Comparison of ENCODE assay signal across 8 mouse cellular contexts in genomic region chr2:118606032-118606431, GRCm38 (mm10). TPM values are rescaled to one million over a fixed set of nuclear protein-coding genes. Genes with fewer than 3 reads are reported as not detected.
DNase-seq lines count a peak whose midpoint lies in the region; ATAC-seq lines count a peak whose summit lies in the region.

No protein-coding gene starts in this region.

- H3K27me3 ChIP-seq in forebrain, embryonic 14.5 days (replicated peaks; ENCODE audit: control insufficient read depth, insufficient read depth, low read length) = no peaks in the 10 kb centered on the region
- no peaks in the 10 kb centered on the region for H3K27me3 ChIP-seq in forebrain, embryonic 13.5 days

- H3K9me3 ChIP-seq in forebrain, embryonic 14.5 days (replicated peaks; ENCODE audit: control insufficient read depth, low read length) = no peaks in the 10 kb centered on the region
- H3K9me3 ChIP-seq in forebrain, embryonic 13.5 days (replicated peaks) = no peaks in the 10 kb centered on the region

- H3K4me1 ChIP-seq in forebrain, embryonic 14.5 days (ENCODE audit: control insufficient read depth, insufficient read depth, low read length) = no peaks in the 10 kb centered on the region
- H3K4me1 ChIP-seq in forebrain, embryonic 13.5 days = peaks cover 5% of the 10 kb centered on the region

- peaks cover 63% of the 10 kb centered on the region for H3K36me3 ChIP-seq in forebrain, embryonic 14.5 days (ENCODE audit: control insufficient read depth, insufficient read depth, low read length)
- peaks cover 82% of the 10 kb centered on the region for H3K36me3 ChIP-seq in forebrain, embryonic 13.5 days (ENCODE audit: poor library complexity, severe bottlenecking)

- H3K27ac ChIP-seq in forebrain, embryonic 14.5 days (ENCODE audit: low read depth, low read length) = no peak overlapping the region
- H3K27ac ChIP-seq in forebrain, embryonic 13.5 days = no peak overlapping the region

- ATAC-seq in forebrain, embryonic 14.5 days = no peak
- ATAC-seq in forebrain, embryonic 13.5 days = no peak

- no peak overlapping the region for H3K9ac ChIP-seq in forebrain, embryonic 14.5 days (ENCODE audit: low read length)
- no peak overlapping the region for H3K9ac ChIP-seq in forebrain, embryonic 13.5 days

- WGBS in forebrain, embryonic 14.5 days = 75% methylated on average over 2 of the region's 2 CpGs
- 91% methylated on average over 2 of the region's 2 CpGs for WGBS in forebrain, embryonic 13.5 days

- H3K4me2 ChIP-seq in forebrain, embryonic 14.5 days (ENCODE audit: low read length) = no peak overlapping the region
- H3K4me2 ChIP-seq in forebrain, embryonic 13.5 days = no peak overlapping the region

- peak; percentile 32 for DNase-seq in forebrain, embryonic 14.5 days (ENCODE audit: low spot score)
- DNase-seq in ovary, postnatal 14 days (ENCODE audit: low spot score) = peak; percentile 17
- no peak for DNase-seq in ovary, adult 18-20 months (ENCODE audit: low spot score)
- peak; percentile 29 to 61 for DNase-seq in cerebellum, postnatal 25 days
- peak; percentile 55 for DNase-seq in kidney, adult 9 months
- peak; percentile 67 for DNase-seq in naive thymus-derived CD4-positive, alpha-beta T cell, adult 2 months (ENCODE audit: low read depth)
- DNase-seq in yolk sac, embryonic 10.5 days (ENCODE audit: low spot score) = peak; percentile 7

- H3K4me3 ChIP-seq in forebrain, embryonic 14.5 days (ENCODE audit: low read depth, low read length) = no peak overlapping the region
- H3K4me3 ChIP-seq in forebrain, embryonic 13.5 days = no peak overlapping the region

RNA-seq across cellular contexts. Expression of gene Bub1b, which starts 8.0 kb away (rescaled TPM):
- polyA plus RNA-seq in forebrain, embryonic 14.5 days (2014; fragmentation: Nextera tagmentation; extraction: Ambion mirVana) = 40.9 and 47.5 TPM in 2 replicates
- 80.7 and 85.2 TPM in 2 replicates for polyA plus RNA-seq in forebrain, embryonic 13.5 days (2015; fragmentation: Nextera tagmentation; extraction: Ambion mirVana)

RNA-seq across cellular contexts. Expression of gene Bmf, which starts 56.5 kb away (rescaled TPM):
- 2.8 and 3.0 TPM in 2 replicates for polyA plus RNA-seq in forebrain, embryonic 14.5 days (2014; fragmentation: Nextera tagmentation; extraction: Ambion mirVana)
- polyA plus RNA-seq in forebrain, embryonic 13.5 days (2015; fragmentation: Nextera tagmentation; extraction: Ambion mirVana) = 1.6 and 2.8 TPM in 2 replicates

RNA-seq across cellular contexts. Expression of gene Pak6, which starts 57.1 kb away (rescaled TPM):
- polyA plus RNA-seq in forebrain, embryonic 14.5 days (2014; fragmentation: Nextera tagmentation; extraction: Ambion mirVana) = 14.0 and 18.7 TPM in 2 replicates
- polyA plus RNA-seq in forebrain, embryonic 13.5 days (2015; fragmentation: Nextera tagmentation; extraction: Ambion mirVana) = 9.0 and 12.6 TPM in 2 replicates
